Mouse (Mus musculus): ENCODE results near the gene Sall4. TPM values are rescaled to one million over a fixed set of nuclear protein-coding genes. Genes with fewer than 3 reads are reported as not detected.

Sall4 gene
- total and polyA plus RNA-seq, 2 experiments from 2014 or later: 0.54 to 0.60 TPM

DNA sequence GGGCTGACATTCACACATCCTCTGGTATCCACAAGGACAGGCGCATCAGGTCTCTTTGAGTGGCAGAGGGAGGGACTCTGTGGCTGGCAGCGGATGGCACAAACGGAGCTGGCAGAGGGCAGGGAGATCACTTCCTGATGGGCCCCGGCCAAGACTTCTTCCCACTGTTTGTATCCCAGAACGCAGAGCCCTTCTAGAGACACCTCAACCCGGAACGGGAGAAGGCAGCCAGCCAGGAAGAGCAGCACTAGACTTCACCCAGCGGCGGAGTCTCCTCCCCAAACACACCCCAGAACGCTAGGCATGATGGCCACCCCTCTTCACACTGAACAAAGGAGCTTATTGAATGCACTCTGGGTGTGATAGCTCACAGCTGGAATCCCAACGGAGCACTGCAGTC is 33.7 kb downstream of the Sall4 start:
- 54% methylated on average over 11 of the region's 11 CpGs for WGBS
- H3K27ac ChIP-seq (ENCODE audit: low read depth, low read length): no peak overlapping the region

DNA sequence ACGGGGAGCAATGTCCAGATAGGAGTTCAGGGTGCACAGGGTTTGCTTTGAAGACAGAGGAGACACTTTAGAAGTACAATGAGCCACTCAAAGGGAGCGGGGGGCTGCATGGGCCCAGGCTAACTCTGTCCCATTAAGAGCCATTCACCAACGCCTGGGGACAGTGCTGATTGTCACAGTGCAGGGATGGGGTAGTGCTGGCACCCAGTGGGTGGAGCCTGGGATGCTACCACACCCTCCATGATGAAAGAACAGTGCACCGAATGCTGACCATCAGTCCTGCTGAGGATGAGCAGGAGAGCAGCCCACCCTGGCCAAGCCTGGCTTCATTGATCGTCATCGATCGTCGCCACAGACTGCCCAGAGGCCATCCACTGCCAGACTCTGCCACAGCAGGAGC is 36.5 kb downstream of the Sall4 start:
- peaks cover 9% of the 10 kb centered on the region for H3K4me1 ChIP-seq (ENCODE audit: insufficient read depth, low read length)
- H3K36me3 ChIP-seq (ENCODE audit: insufficient read depth, low read length): no peaks in the 10 kb centered on the region
- H3K9me3 ChIP-seq (ENCODE audit: low read length): no peaks in the 10 kb centered on the region
- 63% methylated on average over 8 of the region's 8 CpGs for WGBS
- H3K9ac ChIP-seq (replicated peaks; ENCODE audit: low read length, poor library complexity, severe bottlenecking): no peak overlapping the region
- H3K4me3 ChIP-seq (ENCODE audit: low read depth, low read length): no peak overlapping the region
- H3K4me2 ChIP-seq (ENCODE audit: low read depth, low read length, poor library complexity, severe bottlenecking): no peak overlapping the region
- no peaks in the 10 kb centered on the region for H3K27me3 ChIP-seq (ENCODE audit: insufficient read depth, low read length)
- no peak for DNase-seq (ENCODE audit: low spot score)
- H3K27ac ChIP-seq (ENCODE audit: low read depth, low read length): peak overlapping the region; percentile 6; the same call in 1 of the 2 replicates
- TF ChIP-seq CTCF (IDR thresholded peaks at IDR 0.05): no peak
- ATAC-seq (ENCODE audit: low FRiP score): no peak

More for the DNA sequence above, 33.7 kb downstream of the Sall4 start:
- ATAC-seq (ENCODE audit: low FRiP score): no peak
- no peak for TF ChIP-seq CTCF (IDR thresholded peaks at IDR 0.05)
- Histone ChIP-seq H3K36me3 (ENCODE audit: insufficient read depth, low read length) (no peaks in the 10 kb centered on the region), H3K9me3 (ENCODE audit: low read length) (no peaks in the 10 kb centered on the region), H3K4me1 (ENCODE audit: insufficient read depth, low read length) (peaks cover 8% of the 10 kb centered on the region; the same call in 1 of the 2 replicates), H3K27me3 (ENCODE audit: insufficient read depth, low read length) (no peaks in the 10 kb centered on the region), H3K4me3 (ENCODE audit: low read depth, low read length) (no peak overlapping the region), H3K9ac (replicated peaks; ENCODE audit: low read length, poor library complexity, severe bottlenecking) (0 out of 2 replicates have a peak overlapping the region, but pooled peaks have one; percentile 8), H3K4me2 (ENCODE audit: low read depth, low read length, poor library complexity, severe bottlenecking) (no peak overlapping the region)
- no peak for DNase-seq (ENCODE audit: low spot score)

DNA sequence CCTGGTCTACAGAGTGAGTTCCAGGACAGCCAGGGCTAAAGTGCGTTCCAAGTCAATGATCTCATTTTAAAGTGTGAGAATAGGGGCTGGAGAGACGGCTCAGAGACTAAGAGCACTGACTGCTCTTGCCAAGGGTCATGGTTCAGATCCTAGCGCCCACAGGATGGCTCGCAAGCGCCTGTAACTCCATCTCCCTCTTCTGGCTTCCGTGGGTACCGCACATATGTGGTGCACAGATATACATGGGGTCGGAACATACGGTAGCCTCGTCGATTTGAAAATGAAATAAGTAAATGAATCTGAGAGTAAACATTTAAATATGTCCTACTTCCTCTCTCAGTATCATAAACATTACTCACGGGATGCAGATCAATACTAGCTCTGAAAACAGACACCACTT is 38.0 kb downstream of the Sall4 start:
- H3K27me3 ChIP-seq (ENCODE audit: insufficient read depth, low read length): no peaks in the 10 kb centered on the region
- no peak for TF ChIP-seq CTCF (IDR thresholded peaks at IDR 0.05)
- H3K27ac ChIP-seq (ENCODE audit: low read depth, low read length): no peak overlapping the region
- H3K9ac ChIP-seq (replicated peaks; ENCODE audit: low read length, poor library complexity, severe bottlenecking): no peak overlapping the region
- no peak for ATAC-seq (ENCODE audit: low FRiP score)
- no peaks in the 10 kb centered on the region for H3K9me3 ChIP-seq (ENCODE audit: low read length)
- H3K4me3 ChIP-seq (ENCODE audit: low read depth, low read length): no peak overlapping the region
- DNase-seq (ENCODE audit: low spot score): no peak
- H3K36me3 ChIP-seq (ENCODE audit: insufficient read depth, low read length): no peaks in the 10 kb centered on the region
- peaks cover 12% of the 10 kb centered on the region for H3K4me1 ChIP-seq (ENCODE audit: insufficient read depth, low read length)
- no peak overlapping the region for H3K4me2 ChIP-seq (ENCODE audit: low read depth, low read length, poor library complexity, severe bottlenecking)
- 86% methylated on average over 12 of the region's 12 CpGs for WGBS

DNA sequence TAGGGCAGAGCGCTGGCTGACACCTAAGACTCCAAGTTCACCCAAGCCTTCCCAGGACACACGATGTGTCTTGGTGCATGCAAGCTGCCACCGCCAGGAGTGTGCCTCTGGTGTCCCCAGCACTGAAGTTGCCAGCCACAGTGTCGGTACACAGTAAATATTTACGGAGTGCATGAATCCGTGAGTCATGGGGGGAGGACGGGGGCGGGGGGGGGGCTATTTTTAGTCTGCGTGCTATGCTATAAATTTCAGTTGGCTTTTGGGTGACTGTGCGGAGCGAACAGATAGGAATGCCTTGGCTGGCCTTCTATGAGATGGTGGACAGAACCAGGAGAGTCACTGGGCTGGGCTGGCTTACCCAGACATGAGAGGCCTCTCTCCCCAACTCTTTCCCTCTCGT is 39.7 kb downstream of the Sall4 start:
- no peak overlapping the region for H3K9ac ChIP-seq (replicated peaks; ENCODE audit: low read length, poor library complexity, severe bottlenecking)
- 92% methylated on average over 12 of the region's 12 CpGs for WGBS
- no peak for TF ChIP-seq CTCF (IDR thresholded peaks at IDR 0.05)
- peaks cover 12% of the 10 kb centered on the region for H3K4me1 ChIP-seq (ENCODE audit: insufficient read depth, low read length)
- DNase-seq (ENCODE audit: low spot score) (no peak), ATAC-seq (ENCODE audit: low FRiP score) (no peak)
- no peak overlapping the region for H3K27ac ChIP-seq (ENCODE audit: low read depth, low read length)
- H3K36me3 ChIP-seq (ENCODE audit: insufficient read depth, low read length): no peaks in the 10 kb centered on the region
- H3K4me3 ChIP-seq (ENCODE audit: low read depth, low read length): no peak overlapping the region
- no peaks in the 10 kb centered on the region for H3K27me3 ChIP-seq (ENCODE audit: insufficient read depth, low read length)
- H3K9me3 ChIP-seq (ENCODE audit: low read length): no peaks in the 10 kb centered on the region
- no peak overlapping the region for H3K4me2 ChIP-seq (ENCODE audit: low read depth, low read length, poor library complexity, severe bottlenecking)

DNA sequence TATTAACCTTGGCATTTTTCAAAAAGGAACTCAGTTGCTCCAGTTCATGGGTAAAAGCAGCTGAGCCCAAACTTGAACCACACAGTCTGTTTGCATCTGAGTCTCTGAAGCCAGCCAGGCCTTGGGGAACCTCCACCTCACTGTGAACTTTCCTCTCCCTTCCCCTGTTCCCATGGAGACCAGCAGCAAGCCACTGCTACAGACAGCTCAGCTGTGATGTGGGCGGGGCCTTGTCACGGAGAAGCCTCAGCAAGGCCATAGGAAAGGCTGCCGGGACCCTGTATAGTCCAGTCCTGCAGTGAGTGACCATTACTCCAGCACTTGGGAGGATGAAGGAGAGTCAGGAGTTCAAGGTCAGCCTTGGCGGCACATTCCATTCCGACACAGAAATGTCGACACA is 41.7 kb downstream of the Sall4 start:
- Histone ChIP-seq H3K9me3 (ENCODE audit: low read length) (no peaks in the 10 kb centered on the region), H3K4me2 (ENCODE audit: low read depth, low read length, poor library complexity, severe bottlenecking) (no peak overlapping the region), H3K27ac (ENCODE audit: low read depth, low read length) (no peak overlapping the region), H3K27me3 (ENCODE audit: insufficient read depth, low read length) (no peaks in the 10 kb centered on the region), H3K9ac (replicated peaks; ENCODE audit: low read length, poor library complexity, severe bottlenecking) (no peak overlapping the region), H3K4me3 (ENCODE audit: low read depth, low read length) (no peak overlapping the region), H3K4me1 (ENCODE audit: insufficient read depth, low read length) (peaks cover 5% of the 10 kb centered on the region), H3K36me3 (ENCODE audit: insufficient read depth, low read length) (no peaks in the 10 kb centered on the region)
- DNase-seq (ENCODE audit: low spot score): peak; percentile 70
- WGBS: 39% methylated on average over 6 of the region's 6 CpGs
- no peak for TF ChIP-seq CTCF (IDR thresholded peaks at IDR 0.05)
- ATAC-seq (ENCODE audit: low FRiP score): peak; percentile 83

DNA sequence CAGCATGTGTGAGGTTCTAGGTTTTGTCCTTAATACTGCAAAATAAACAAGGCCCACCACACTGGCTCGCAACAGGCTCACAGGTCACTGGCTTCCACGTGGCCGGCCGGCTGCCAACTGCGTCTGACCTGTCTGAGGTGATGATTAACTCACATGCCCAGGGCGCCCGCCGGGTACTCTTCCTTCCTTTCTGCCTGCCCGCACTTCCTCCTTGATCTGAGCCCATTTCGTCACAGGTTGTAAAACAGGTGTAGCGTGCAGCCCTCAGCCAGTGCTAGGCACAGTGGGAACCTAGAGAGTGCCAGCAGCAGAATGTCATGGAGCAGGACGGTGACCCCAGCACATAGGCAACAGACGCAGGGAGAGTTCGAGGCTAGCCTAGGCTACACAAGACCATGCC is 46.4 kb downstream of the Sall4 start:
- no peak for ATAC-seq (ENCODE audit: low FRiP score)
- no peak overlapping the region for H3K4me2 ChIP-seq (ENCODE audit: low read depth, low read length, poor library complexity, severe bottlenecking)
- no peaks in the 10 kb centered on the region for H3K9me3 ChIP-seq (ENCODE audit: low read length)
- H3K4me1 ChIP-seq (ENCODE audit: insufficient read depth, low read length): peaks cover 11% of the 10 kb centered on the region; the same call in 1 of the 2 replicates
- no peak for DNase-seq (ENCODE audit: low spot score)
- TF ChIP-seq CTCF (IDR thresholded peaks at IDR 0.05): no peak
- no peaks in the 10 kb centered on the region for H3K36me3 ChIP-seq (ENCODE audit: insufficient read depth, low read length)
- H3K27me3 ChIP-seq (ENCODE audit: insufficient read depth, low read length): no peaks in the 10 kb centered on the region
- H3K27ac ChIP-seq (ENCODE audit: low read depth, low read length): no peak overlapping the region
- no peak overlapping the region for H3K4me3 ChIP-seq (ENCODE audit: low read depth, low read length)
- H3K9ac ChIP-seq (replicated peaks; ENCODE audit: low read length, poor library complexity, severe bottlenecking): no peak overlapping the region
- WGBS: 93% methylated on average over 14 of the region's 14 CpGs
